Mouse (Mus musculus) MEL-GATA-1-ER (cell line): ENCODE data around the gene 4933415A04Rik.

Experiments
- DNase-seq: peaks from one replicate; pipeline ENCODE4 v3.0.0-alpha.2; 2012; ENCODE audit warnings: low read depth; ENCODE audit errors: extremely low read depth

The 4933415A04Rik gene

DNA sequence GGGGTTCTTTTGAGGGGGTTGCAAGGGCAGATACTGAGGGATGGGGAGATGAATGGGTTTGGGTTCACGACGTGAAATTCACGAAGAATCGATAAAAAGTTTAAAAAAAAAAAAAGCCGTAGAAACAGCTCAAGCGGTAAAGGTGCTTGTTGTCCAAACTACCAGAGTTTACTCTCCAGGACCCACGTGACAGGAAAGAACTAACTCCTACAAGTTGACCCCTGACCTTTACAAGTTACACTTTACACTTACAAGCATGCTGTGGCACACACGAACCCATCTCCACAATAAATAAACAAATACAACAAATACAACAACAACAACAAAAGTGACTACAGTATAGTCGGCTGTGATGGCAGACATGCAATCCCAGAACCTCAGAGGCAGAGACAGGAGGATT lies 44.8 kb downstream of the 4933415A04Rik start:
- DNase-seq, result no peak

DNA sequence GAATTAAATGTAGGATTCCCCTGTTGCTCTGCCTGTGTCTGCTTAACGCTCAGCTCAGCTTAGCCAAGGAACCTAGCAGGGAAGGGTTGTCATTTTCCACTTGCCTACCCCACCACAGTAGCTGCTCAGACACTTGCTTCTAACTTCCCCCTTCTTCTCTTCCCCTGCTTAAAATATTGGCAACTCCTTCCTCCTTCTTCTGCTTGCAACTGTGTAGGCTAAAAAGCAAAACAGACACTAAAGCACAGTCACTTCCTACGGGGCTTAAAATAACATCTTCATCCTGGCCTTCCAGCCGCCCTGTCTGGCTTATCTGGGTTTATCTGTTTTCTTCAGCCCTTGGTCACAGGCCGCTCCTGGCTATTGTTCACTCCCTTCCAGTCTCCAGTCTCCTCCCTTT lies 45.7 kb downstream of the 4933415A04Rik start:
- peak; percentile 19 for DNase-seq

DNA sequence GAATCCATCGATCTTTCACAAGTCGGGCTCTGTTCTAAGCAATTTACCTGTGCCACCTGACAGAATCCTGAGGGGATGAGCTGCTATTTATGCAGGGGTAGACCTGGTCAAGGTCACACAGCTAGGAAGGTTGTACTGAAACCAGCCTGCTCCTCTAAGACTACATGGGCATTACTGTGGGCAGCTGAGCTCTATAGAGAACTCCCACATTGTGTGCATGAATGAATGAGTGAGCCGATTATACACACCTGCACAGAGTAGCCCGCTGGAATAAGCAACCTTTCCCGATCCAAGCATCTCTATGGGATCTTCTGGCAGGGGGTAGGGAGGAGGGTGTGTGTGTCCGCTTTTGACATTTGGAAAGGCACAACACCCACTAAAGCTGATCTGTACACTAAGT lies 46.3 kb downstream of the 4933415A04Rik start:
- DNase-seq, result no peak

DNA sequence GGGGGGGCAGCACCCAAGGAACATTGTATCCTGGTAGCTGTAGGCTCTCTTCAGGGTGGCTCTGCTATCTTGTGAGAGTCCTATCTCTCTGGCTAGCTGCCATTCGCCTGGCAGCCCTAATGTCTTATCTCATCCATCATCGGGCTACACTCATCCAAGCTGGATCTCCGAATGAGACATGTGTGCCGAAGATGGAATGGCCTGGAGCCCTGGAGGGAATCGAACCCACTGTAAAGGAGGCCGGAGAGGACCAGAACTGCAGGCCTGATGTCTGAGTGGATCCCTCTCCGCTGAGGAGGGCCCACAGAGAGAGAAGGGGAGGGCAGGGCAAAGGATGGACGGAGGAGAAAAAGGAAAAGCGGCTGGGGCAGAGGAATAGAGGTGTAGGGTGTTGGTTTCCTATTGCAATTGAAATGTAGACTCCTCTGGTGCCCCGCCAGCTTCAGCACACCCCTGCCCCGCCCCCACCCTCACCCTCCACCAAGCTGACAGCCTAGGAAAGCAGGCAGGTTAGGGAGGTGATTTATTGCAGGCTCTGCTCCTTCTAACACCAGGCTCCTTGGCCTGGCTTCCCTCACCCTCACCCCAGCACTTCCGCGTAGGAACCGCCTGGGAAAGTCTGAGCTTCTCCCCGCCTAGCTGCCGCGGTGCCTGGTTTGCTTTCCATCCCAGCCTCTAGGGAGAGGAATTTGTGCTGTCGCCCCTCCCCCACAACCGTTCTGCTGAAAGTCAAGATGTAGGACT lies 47.0 kb downstream of the 4933415A04Rik start:
- no peak for DNase-seq

DNA sequence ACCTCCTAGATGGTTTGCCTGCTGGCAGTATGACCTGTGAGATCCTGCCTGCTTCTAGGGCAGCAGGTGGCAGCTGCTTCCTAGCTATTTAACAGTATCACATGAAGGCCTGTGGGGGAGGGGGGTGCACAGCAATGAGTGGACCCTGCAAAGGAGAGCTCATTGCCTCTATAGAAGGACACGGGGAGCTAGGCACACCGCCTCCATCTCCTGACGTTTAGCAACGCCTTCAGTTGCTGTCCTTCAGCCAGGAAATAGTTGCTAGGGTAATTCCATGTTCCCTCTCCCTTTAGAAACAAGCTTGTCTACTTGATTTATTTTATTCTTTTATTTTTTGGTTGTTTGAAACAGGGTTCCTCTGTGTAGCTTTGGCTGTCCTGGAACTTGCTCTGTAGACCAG lies 49.9 kb downstream of the 4933415A04Rik start:
- DNase-seq, result no peak

DNA sequence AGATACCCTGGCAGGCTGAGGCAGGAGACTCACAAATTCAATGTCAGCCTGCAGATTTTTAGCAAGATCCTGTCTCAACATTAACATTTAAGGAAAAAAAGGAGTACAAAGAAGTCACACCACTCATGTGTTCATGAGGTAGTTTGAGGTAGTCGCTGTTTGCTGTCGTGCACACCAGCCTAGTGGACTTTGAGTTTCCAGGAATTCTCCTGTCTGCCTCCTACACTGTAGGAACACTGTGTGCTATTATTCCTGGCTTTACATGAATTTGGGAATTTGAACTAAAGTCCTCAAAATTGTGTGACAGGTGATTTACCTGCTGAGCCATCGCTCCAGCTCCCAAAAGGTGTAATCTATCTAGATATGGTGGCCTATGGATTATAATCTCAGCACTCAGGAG lies 51.6 kb downstream of the 4933415A04Rik start:
- DNase-seq, result no peak
